Mouse (Mus musculus) neural tube, embryonic 15.5 days (tissue): Measurements from ENCODE around the gene Rere. TPM values are rescaled to one million over a fixed set of nuclear protein-coding genes. Genes with fewer than 3 reads are reported as not detected.

ENCODE experiments used
- polyA plus RNA-seq: library from polyadenylated mRNA; unstranded; fragments of >200 nt; fragmentation: Nextera tagmentation; extraction: Ambion mirVana; gene quantifications from 2 replicates; pipeline ENCODE4 v1.2.1, GENCODE M21; 2015

Rere gene
- polyA plus RNA-seq, 1 experiment from 2014 or later: 34.6 TPM

Other genes starting within 250 kb of the Rere start
- gene Gpr157, start 194.3 kb upstream of the Rere start, polyA plus RNA-seq: 0.67 and 0.74 TPM in 2 replicates
- 2.4 and 2.7 TPM in 2 replicates for gene Slc2a5, start 162.4 kb upstream of the Rere start, polyA plus RNA-seq
- not detected in 2 replicates for gene Slc2a7, start 132.7 kb upstream of the Rere start, polyA plus RNA-seq
- not detected in 2 replicates for gene Car6, start 80.3 kb upstream of the Rere start, polyA plus RNA-seq
- 1,173 and 1,202 TPM in 2 replicates for gene Eno1, start 44.9 kb upstream of the Rere start, polyA plus RNA-seq